Mouse (Mus musculus) embryonic fibroblast, embryonic 13.5 days (primary cell): ENCODE measurements at regions not wholly inside any gene's neighbourhood (a gene's known extent, or its start where the extent isn't known, plus 50 kb on each side); places are given as distances from the start of the nearest gene placed in this dataset.

ENCODE experiments used
- CTCF ChIP-seq: IDR thresholded peaks from 2 replicates; pipeline ENCODE4 v1.5.1; 2011; ENCODE audit warnings: mild to moderate bottlenecking, control low read depth, low read length, moderate library complexity, borderline replicate concordance; ENCODE audit not compliant: insufficient read depth
- POLR2A ChIP-seq: IDR thresholded peaks from 2 replicates; pipeline ENCODE4 v1.6.1; 2011; ENCODE audit warnings: low read depth, mild to moderate bottlenecking, control low read depth, low read length, moderate library complexity

- TF ChIP-seq POLR2A: no peak
- TF ChIP-seq CTCF: no peak
Measured at GRCm38 (mm10) chr4:152767372-152767771, 289.7 kb upstream of the Kcnab2 start.
